Mouse (Mus musculus): ENCODE data around the gene Kcnmb2.

The Kcnmb2 gene

DNA sequence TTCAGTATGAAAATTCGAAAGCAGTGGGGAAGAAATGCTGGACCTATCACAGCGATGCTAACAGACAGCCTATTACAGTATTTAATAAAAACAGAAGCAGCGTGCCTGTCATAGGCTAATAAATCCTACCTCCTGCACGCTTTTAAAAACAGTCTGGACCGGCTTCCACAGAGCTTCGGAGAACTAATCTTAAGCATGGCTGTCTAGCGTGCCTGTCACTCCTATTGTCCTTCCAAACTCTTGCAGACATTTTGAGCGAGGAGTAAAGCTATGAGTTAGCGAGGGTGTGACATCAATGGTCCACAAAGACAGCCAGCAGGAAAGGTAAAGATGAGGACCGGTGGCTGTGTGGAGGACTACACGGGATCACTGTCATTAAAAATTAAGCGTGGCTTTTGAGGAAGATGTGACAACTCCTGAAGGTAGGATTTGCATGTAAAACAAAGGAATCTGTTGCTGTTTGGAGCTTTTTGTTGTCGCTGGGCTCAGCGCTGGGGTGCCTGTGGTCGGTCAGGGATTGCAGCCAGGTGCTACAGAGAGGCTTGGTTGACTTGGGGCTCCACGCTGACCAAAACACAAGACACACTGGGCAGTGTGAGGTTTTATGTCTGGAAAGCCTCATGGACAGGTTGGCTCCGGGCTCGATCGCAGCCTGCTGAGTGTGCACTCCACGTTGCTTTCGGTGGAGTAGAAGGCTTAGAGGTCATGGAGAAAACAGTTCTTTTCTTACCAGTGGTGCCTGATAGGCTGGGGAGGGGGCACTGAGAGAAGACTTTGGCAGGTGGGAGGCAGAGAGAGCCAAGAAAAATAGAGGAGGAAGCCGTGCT lies at the start of gene Kcnmb2:
TSS of gene Kcnmb2 (plus strand) at position 4 of the 827 bp plus-strand sequence.
- DNase-seq = no peak

DNA sequence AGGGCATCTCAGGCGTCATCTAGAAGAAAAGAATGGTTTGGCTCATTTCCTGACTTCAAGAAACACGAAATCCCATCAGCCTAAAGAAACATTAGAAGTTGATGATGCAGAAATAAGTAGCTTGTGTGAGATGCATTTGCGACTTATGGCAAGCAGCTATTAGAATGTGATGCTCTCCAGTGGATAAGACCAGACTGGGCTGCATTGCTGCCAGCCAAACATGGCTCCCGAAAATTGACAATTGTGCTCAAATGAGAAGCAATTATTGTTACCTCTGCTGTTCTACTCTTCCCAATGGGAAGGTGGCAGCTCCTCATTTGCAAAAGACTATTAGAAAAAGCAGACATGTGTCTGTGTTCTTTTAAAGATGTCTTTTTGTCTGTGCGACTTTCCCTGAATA lies 38.8 kb upstream of the Kcnmb2 start:
- DNase-seq = no peak

DNA sequence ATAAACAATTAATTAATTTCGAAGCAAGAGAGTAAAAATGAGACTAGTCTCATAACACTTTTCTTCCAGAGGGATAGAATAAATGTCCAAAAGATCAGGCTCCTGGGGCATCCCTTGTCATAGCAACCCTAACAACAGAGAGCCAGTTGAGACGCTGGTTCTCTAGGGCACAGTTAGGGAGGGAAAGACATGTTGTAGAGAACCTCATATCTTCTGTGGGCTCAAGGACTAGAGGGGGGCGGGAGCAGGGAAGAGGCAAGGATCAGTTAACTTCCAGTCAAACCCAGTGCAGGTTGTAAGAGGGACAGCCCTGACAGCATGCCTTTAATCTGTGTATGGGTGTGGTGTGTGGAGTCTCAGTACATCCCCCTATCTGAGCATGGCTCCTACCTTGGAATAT lies 38.2 kb upstream of the Kcnmb2 start:
- DNase-seq = no peak

DNA sequence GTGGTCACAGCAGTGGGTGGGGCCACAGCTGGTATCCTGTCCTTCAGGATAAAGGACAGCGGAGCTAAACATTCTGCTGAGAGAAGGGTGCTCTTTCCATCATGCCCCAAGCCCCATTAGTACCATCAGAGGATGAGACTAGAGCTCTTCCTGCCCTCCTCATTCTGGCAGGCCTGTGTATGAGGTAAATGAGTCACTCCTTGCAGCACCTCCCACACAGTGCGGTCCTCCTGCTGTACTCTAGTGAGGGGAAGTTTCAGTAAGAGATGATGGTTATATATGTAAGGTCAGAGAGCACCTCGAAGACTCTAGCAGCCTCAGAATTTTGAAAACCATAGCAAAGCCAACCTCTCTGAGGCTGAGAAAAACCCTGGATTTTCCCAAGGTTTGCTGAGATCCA lies 30.8 kb upstream of the Kcnmb2 start:
- DNase-seq = no peak

DNA sequence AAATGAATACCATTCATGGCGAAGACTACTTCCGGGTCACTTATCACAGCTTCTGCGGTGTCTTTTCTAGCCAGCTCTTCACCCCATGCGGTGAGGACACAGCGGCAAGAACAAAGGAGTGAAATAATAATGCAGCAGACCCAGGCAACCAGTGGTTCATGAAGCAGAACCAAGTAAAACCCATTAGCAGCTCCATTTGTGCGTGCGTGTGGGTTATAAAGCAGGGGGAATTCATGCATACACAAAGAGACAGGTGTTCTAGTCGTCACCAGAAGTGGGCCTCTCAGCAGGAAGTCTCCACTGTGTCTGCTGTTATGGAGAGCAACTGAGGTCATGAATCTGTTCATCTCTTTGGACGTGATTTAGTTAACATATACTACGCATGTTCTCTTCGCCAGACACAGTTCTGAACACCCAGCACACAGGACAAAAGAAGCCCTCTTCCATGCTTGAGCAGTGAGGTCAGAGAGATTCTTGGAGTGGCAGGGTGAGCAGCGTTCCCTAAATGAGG lies 19.6 kb upstream of the Kcnmb2 start:
- DNase-seq = no peak

DNA sequence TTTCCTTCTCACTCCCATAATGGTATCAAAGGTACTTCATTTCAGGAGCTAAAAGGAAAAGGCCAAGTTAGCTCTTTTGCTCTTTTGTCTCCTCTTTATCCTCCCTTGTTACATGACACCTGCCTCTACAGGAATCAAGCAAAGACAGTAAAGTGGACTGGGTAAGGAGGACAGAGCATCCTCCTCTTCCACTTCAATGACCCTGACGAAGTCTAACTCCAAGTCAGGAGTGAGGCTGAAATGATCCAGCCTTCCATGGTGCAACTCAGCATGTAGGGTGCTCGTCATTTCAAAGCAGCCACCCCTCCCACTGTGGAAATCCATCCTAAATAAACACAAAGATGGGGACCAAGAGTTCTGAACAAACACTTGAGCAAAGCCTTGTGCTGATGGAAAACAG lies 9.7 kb upstream of the Kcnmb2 start:
- DNase-seq = peak in 1 of 2 experiments; percentile 5

DNA sequence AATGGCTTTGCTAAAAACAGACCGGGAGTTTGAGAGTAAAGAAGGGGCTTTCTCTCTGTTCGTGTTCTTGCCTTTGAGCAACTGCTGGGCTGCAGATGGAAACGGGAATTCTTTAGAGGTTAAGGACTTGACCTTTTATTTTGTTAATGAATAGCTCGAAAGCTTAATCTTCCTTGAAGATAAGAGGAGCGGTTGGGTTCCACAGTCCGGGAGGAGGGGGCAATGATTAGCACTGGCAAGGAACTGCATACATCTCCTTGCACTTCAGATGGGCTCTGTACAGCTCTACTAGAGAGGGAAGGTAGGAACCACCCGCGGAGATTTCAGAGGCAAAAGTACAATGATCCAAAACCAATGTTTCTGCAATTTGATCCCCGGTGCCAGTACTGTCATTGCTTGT lies 1.2 kb downstream of the Kcnmb2 start:
- no peak for DNase-seq

DNA sequence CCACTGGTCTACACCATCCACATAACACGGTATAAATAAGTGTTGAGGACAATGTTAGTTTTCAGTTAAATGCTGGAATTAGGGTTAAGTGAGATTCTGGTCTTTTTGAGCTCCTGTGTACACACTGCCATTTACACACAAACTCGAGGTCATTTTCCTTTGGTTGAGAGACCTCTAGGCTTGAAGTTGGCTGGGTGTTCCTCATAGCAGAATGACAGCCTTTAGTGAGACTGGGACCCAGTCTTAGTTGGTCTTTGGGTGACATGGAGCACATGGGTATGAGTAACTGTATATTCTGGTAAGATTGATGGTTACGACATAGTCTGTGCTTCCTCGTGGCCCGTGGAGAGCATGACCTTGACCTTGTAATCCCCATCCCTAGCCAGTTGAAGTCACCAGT lies 1.8 kb downstream of the Kcnmb2 start:
- no peak for DNase-seq

DNA sequence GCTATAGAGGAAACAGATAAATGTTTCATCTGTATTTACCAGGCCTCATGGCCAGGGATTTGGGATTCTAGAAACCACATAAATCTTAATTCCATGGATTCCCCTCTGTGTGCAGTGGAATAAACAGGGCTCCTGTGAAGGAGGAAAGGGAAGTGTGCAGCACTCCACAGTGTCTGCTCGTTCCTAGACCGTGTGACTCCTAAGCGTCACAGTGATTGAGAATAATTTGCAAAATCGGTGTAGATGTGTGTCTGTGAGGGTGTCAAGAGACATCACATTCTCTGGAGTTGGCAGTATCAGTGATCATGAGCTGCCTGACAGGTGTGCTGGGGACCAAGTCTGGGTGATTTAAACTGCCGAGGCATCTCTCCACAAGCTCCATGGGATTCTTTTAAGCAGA lies 8.9 kb downstream of the Kcnmb2 start:
- no peak for DNase-seq

DNA sequence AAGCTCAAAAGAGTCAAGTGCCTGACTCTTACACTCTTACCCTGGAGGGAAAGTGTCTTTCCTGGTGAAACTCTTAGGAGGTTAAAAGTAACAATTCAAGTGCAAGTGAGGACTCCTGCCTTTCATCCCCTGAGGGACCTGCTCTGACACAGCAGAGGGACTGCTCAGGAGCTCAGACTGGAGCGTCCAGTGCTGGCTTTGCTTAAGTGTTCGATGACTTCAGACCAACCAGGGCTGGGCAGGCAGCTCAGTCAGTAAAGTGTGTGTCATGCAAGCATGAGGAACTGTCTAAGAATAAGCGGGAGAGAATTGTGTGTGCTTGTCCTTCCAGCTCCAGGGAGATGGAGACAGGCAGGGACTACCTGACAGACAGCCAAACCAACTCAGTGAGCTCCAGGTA lies 9.4 kb downstream of the Kcnmb2 start:
- DNase-seq = peak in 1 of 2 experiments; percentile 5

DNA sequence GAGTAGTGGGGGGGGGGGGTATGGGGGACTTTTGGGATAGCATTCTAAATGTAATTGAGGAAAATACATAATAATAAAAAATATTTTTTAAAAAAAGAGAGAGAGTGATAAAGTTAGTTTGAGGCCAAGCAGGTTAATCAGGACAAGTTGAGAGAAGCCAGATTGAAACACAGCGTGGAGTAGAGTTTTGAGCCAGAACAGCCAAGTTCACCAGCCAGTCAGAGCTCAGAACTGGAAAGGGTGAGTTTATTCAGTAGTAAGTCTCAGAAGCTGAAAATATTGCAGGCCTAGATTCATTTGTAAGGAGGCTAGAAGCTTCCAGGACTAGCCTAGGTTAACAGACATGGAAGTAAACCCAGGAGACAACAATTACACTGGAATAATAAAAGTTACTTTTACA lies 26.2 kb downstream of the Kcnmb2 start:
- no peak for DNase-seq

DNA sequence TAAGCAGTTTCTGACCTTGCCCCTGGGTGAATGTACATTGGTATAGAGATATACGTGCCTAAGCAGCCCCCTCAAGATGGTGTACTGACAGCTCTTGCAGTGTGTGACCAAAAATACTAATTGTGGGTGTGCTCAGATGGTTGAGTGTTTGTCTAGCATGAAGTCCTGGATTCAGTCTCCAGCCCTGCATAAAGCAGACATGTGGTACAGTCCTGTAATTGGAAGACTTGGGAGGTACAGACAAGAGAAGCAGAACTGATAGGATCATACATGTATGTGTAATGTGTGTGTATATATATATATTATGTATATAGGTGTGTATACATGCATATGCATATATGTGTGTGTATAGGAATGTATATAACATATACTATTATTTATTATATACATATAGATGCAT lies 32.4 kb downstream of the Kcnmb2 start:
- no peak for DNase-seq

DNA sequence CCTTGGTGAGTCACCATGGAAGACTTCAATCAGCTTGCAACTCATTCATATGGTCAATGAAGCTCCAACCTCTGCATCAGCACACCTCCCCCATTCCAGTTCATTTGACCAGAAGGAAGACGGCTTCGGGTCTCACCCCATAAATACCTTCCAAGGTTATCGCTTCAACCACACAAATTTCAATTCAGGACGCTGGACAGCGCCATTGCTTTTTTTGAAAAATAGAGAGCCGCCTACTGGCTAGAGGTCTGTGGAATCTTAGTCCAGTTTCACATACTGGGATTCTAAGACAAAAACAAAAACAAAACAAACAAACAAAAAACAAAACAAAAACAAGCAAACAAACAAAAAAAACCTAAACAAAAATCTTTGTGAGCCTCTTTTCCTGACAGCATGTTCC lies 39.2 kb downstream of the Kcnmb2 start:
- no peak for DNase-seq

DNA sequence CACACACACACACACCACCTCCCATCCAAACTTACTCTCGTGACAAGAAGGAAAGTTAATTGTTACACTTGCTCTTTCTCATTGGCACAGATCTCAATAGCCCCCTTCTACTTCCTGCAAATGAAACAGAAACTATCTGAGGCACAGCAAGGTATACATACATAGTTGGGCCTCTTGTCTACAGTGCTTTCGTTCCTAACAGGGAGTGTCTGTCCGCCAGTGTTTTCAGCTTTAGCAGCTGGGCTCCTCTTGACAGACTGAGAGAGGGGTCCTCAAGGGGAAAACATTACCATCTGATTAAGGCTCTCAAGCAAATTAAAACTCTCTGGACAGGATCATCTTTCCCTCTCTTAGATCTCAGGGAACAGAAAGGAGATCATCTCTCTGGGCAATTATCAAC lies 51.9 kb downstream of the Kcnmb2 start:
- DNase-seq = no peak

DNA sequence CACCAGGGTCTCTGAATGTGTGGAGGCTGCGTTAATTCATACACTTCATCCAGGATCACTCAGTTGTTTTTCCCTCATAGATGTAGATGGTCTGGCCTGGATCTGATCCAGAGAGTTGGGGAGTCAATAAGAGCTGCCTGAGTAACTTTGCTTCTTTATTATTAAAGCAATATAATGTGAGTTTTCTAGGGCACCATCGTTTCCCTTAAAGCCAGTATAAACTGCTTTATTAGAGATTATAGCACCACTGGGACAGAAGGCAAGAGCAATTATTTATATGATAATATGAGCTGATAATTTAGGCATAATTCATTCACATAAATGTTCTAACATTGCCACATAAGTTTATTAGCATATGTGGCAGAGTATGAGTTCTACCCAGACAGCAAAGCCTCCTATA lies 52.7 kb downstream of the Kcnmb2 start:
- no peak for DNase-seq

DNA sequence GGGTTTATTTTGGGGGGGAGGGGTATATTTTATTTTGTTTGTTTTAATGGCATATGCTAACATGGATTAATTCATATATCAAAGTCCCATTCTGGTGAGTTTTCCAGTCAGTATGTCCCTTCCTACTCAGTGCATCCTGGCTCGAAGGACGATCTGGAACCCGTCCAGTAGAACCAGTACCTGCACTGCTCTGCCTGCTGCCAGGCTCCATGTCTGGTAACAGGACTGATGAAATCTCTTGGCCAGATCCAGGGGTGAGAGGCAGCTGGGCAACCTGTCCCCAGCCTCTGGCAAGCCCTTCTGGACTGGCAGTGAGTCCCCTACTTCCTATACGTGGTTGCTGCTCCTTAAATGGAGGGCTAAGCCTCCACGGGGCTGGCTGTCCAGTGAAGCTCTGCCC lies 57.5 kb downstream of the Kcnmb2 start:
- no peak for DNase-seq

DNA sequence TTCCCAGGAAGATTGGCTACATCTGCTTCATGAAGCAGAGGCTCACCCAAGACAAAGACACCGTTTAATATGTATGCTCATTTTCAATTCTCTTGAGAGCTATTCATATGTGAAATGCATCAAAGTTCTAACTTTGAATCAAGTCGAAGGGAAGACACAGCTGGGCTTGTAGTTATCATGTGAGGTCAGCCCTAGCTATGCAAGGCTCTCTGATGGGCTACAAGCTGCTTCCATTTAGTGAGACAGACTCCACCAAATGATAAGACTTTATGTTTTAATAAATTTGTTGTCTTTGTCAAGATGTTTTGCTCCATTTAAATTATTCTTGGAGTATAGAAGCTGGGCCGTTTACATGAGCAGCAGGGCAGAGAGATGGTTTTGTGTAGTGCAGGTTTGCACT lies 58.9 kb downstream of the Kcnmb2 start:
- DNase-seq = no peak

DNA sequence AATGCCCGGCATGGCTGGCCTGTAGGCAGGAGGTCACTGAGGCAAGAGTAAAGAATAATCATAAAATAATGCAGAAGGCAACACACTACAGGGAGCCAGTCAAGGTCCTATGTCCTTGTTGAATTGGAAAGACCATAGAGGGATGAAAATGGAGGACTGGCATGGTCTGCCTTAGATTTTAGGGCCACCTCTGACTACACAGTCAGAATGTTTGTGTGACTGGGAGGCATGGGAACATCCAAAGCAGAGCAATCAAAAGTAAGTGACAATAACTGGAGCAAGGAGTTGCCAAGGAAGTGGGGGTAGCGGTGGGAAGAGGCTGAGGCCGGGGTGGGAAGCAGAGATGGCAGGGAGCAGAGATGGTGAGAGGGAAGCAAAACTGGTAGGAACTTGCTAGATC lies 60.8 kb downstream of the Kcnmb2 start:
- DNase-seq = no peak

DNA sequence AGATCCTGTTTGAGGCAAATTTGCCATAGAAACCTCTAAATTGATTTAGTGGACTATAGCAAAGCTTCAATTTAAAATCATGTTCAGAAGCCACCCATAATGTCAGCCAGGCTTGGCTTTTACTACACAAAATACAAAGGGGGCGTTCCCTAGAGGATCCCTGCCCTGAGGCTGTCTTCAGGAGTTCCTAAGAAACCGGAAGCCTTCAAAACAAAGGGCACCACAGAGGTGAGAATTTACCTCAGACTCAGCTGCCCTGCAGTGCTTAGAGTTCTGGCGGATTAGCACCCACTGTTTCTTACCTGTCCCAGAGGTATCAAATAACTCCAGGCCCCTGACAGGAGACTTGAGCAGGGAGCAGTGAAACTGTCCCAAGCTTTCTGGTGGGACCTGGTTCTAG lies 77.4 kb downstream of the Kcnmb2 start:
- no peak for DNase-seq

DNA sequence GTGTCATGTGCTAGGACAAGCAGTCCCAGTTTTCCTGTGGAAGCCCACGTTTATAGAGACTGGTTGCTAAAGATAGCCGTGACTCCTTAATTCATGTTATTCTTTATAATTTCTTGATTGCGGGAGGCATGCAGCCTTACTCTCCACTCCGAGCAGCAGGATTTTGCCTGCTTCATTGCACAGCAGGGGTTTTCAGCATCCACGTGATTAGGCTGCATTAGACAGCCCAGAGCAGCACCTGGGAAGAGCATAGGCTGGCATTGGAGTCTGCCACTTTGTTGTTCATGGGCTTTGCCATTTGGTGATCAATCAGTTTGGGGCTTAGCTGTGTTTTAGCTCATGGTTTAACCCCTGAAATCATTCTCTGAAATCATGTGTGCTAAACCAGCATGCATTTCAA lies 80.1 kb downstream of the Kcnmb2 start:
- DNase-seq = no peak

DNA sequence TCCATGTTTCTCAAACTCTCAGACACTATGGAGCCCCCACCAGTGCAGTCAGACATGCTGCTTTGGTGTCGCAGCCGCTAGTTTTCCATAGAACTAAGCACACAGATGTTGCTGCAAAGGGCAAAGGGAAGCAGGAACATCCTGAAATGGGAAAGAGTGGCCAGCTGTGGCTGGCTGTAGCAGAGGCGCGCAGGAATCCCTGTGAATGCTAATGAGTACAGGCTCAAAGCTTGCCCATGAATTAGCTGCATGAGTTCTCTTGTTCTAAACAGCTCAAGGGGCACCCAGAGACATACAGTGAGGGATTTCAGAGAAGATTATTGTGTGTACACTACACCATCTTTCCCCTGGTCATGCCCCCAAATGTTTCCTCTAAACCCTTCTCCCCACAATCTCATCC lies 82.8 kb downstream of the Kcnmb2 start:
- no peak for DNase-seq

DNA sequence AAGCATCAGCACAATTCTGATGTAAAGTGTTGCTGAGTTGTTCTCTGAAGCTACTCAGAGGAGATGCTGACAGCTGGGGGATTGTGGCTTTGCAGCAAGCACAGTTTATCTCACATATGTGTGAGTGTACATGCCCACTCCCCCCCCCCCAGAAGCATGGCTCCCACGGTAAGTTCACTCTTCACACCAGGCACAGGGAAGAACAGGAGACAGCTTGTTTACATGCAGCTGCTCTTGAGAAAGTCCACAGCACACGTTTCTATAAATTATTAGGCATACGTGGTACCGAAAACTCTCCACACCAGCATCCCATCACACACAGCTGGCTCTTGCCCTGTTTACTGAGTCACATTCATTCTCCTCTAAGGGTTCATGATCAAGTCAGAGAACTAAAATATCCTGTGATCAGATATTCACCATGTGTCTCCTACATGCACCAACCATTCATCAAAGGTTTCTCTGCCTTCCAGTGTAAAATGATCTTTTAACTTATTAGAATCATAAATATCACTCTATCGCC lies 89.3 kb downstream of the Kcnmb2 start:
- DNase-seq = no peak

DNA sequence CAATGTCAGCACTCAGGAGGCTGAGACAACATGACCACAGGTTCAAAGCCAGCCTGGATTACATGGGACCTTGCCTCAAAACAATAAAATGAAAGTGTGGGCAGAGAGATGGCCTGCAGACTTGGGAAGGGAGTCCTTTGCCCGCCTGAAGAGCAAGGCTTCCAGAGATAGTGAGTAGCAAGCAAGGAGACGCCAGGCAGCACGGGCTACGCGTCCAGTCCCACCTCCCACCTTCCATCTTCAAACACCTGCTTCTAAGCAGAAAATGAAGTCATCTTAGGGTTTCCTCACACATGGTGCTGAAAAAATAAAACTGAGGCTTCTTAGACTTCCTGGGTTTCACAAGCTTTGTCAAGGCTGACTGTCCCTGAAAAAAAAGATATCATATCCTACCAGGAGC lies 109.3 kb downstream of the Kcnmb2 start:
- no peak for DNase-seq

DNA sequence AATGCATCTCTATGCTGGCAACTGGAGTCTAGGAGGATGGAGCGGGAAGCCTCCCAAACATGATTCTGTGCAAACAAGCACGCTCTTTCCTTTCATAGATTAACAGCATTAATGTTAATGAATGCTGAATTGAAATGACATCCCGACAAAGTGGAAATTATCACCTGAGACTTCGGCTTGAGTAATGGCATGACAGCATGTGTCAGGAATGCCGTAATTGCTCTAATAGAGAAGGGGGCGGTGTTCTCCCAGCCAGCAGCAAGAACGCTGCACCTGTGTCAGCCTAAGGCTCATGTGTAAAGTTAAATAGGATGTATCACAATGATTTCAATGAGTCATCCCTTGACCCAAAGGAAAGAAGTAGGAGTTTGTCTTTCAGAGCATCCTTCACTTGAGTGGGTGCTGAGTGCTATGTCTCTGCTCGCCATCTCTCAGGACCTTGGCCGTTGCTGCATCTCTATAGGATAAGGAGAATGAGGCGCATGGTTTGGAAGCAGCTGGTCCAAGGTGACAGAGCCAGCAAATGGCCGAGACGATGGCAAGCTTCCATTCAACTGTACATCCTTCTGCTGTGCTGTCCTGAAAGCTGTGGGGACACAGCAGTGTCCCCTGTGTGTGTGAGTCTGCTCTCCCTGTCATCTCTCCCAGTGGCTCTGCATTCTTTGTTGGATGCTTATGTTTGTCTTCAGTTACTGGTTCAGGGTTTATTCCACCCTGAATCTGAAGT lies 110.1 kb downstream of the Kcnmb2 start:
- DNase-seq = no peak

Data from lung, adult 18-20 months (tissue).